Mouse (Mus musculus) lung, postnatal 0 days (tissue): ENCODE data around the gene Prss56. TPM values are rescaled to one million over a fixed set of nuclear protein-coding genes. Genes with fewer than 3 reads are reported as not detected.

Experiments used
- ATAC-seq: fragments of 200-750 bp; cut with Nextera tagmentation; 2 replicates; pipeline ENCODE4 v1.8.0; 2017; ENCODE audit warnings: moderate library complexity
- DNase-seq: peaks from one replicate; pipeline ENCODE4 v3.0.0-alpha.2; 2016; ENCODE audit warnings: low spot score
- H3K27ac ChIP-seq: fragments of 300-500 bp; sonication (generic); 2 replicates; pipeline ENCODE4 v1.5.1; 2014; ENCODE audit warnings: antibody characterized with exemption, mild to moderate bottlenecking, low read length, mixed read lengths
- H3K27me3 ChIP-seq: fragments of 300-500 bp; sonication (generic); replicated peaks from 2 replicates; pipeline ENCODE4 v1.6.1; 2014; ENCODE audit warnings: low read length, mixed read lengths; ENCODE audit not compliant: insufficient read depth
- H3K36me3 ChIP-seq: fragments of 300-500 bp; sonication (generic); 2 replicates; pipeline ENCODE4 v1.6.1; 2014; ENCODE audit warnings: low read length, mixed read lengths; ENCODE audit not compliant: insufficient read depth
- H3K4me1 ChIP-seq: fragments of 300-500 bp; sonication (generic); 2 replicates; pipeline ENCODE4 v1.6.1; 2014; ENCODE audit warnings: antibody characterized with exemption, low read depth, low read length, mixed read lengths; ENCODE audit not compliant: insufficient read depth
- H3K4me2 ChIP-seq: fragments of 300-500 bp; sonication (generic); replicated peaks from 2 replicates; pipeline ENCODE4 v1.6.1; 2014; ENCODE audit warnings: low read depth, mild to moderate bottlenecking, low read length, moderate library complexity, mixed read lengths
- H3K4me3 ChIP-seq: fragments of 300-500 bp; sonication (generic); 2 replicates; pipeline ENCODE4 v1.5.1; 2014; ENCODE audit warnings: low read depth, low read length
- H3K9ac ChIP-seq: fragments of 300-500 bp; sonication (generic); replicated peaks from 2 replicates; pipeline ENCODE4 v1.6.1; 2014; ENCODE audit warnings: low read depth, mild to moderate bottlenecking
- H3K9me3 ChIP-seq: fragments of 300-500 bp; sonication (generic); 2 replicates; pipeline ENCODE4 v1.6.1; 2016; ENCODE audit warnings: low read length, mixed read lengths
- CTCF ChIP-seq: IDR thresholded peaks from 2 replicates; pipeline ENCODE4 v1.5.1; 2016; ENCODE audit warnings: antibody characterized with exemption, mild to moderate bottlenecking
- EP300 ChIP-seq: IDR thresholded peaks from 2 replicates; pipeline ENCODE4 v1.6.1; 2016; ENCODE audit warnings: antibody characterized with exemption, mild to moderate bottlenecking, control low read depth
- WGBS: fragments of 180-500 bp; shearing (Covaris S2); extraction: QIAGEN DNeasy Blood & Tissue Kit; methylation state at CpG from one replicate; pipeline ENCODE4 v1.1.7; 2014; 5-methylcytosine and 5-hydroxymethylcytosine counted together
- polyA plus RNA-seq: library from polyadenylated mRNA; unstranded; fragments of >200 nt; fragmentation: Nextera tagmentation; extraction: Ambion mirVana; gene quantifications from 2 replicates; pipeline ENCODE4 v1.2.1, GENCODE M21; 2015

Gene Prss56
- polyA plus RNA-seq, 1 experiment from 2014 or later, result not detected

GRCm38 (mm10) chr1:87153776-87154500 lies 29.2 kb upstream of the Prss56 start:
- under 1% methylated on average over 52 of the region's 72 CpGs for WGBS

GRCm38 (mm10) chr1:87154501-87155120 lies 28.5 kb upstream of the Prss56 start:
- H3K9ac ChIP-seq, result no peak overlapping the region
- 3% methylated on average over 58 of the region's 58 CpGs for WGBS
- no peak for ATAC-seq

More at GRCm38 (mm10) chr1:87153776-87154500, 29.2 kb upstream of the Prss56 start:
- H3K9ac ChIP-seq, result no peak overlapping the region
- TF ChIP-seq EP300 (no peak), CTCF (no peak)
- ATAC-seq (no peak), DNase-seq (no peak)
- H3K4me3 ChIP-seq, result peak overlapping the region; percentile 28; the same call in 1 of the 2 replicates
- no peak overlapping the region for H3K27ac ChIP-seq
- H3K27me3 ChIP-seq, result peaks cover 71% of the 10 kb centered on the region
- no peaks in the 10 kb centered on the region for H3K4me1 ChIP-seq
- no peaks in the 10 kb centered on the region for H3K36me3 ChIP-seq
- peak overlapping the region; percentile 45 for H3K4me2 ChIP-seq
- H3K9me3 ChIP-seq, result no peaks in the 10 kb centered on the region

GRCm38 (mm10) chr1:87155531-87156198 lies 27.4 kb upstream of the Prss56 start:
- Histone ChIP-seq H3K9ac (no peak overlapping the region), H3K36me3 (no peaks in the 10 kb centered on the region), H3K4me2 (peak overlapping the region; percentile 42), H3K4me1 (no peaks in the 10 kb centered on the region), H3K9me3 (no peaks in the 10 kb centered on the region), H3K27me3 (peaks cover 71% of the 10 kb centered on the region), H3K4me3 (peak overlapping the region; percentile 8; the same call in 1 of the 2 replicates), H3K27ac (no peak overlapping the region)
- no peak for TF ChIP-seq EP300
- no peak for DNase-seq
- no peak for ATAC-seq
- under 1% methylated on average over 32 of the region's 56 CpGs for WGBS

More at GRCm38 (mm10) chr1:87154501-87155120, 28.5 kb upstream of the Prss56 start:
- no peaks in the 10 kb centered on the region for H3K4me1 ChIP-seq
- no peaks in the 10 kb centered on the region for H3K9me3 ChIP-seq
- H3K4me3 ChIP-seq, result peak overlapping the region; percentile 28; the same call in 1 of the 2 replicates
- no peak for DNase-seq
- no peak for TF ChIP-seq EP300
- no peak for TF ChIP-seq CTCF
- H3K4me2 ChIP-seq, result peak overlapping the region; percentile 45
- H3K27ac ChIP-seq, result no peak overlapping the region
- no peaks in the 10 kb centered on the region for H3K36me3 ChIP-seq
- H3K27me3 ChIP-seq, result peaks cover 71% of the 10 kb centered on the region

- no peak for DNase-seq
- TF ChIP-seq EP300 (no peak), CTCF (no peak)
- Histone ChIP-seq H3K9ac (no peak within 1 kb of the TSS), H3K4me2 (peak within 1 kb of the TSS; percentile 42), H3K4me3 (peak within 1 kb of the TSS; percentile 8; the same call in 1 of the 2 replicates), H3K9me3 (no peaks in the 10 kb centered on the region), H3K27me3 (peaks cover 70% of the 10 kb centered on the region), H3K36me3 (no peaks in the 10 kb centered on the region), H3K4me1 (no peaks in the 10 kb centered on the region), H3K27ac (no peak within 1 kb of the TSS)
- no peak for ATAC-seq
- 0% methylated on average over 11 of the region's 12 CpGs for WGBS
Observed at GRCm38 (mm10) chr1:87156199-87156587, 26.9 kb upstream of the Prss56 start, which contains the start of gene Ecel1. TSS of gene Ecel1 (minus strand) at chr1:87156521.

GRCm38 (mm10) chr1:87159396-87159795 lies 23.7 kb upstream of the Prss56 start:
- no peak for ATAC-seq
- Histone ChIP-seq H3K4me3 (no peak overlapping the region), H3K36me3 (no peaks in the 10 kb centered on the region), H3K9ac (no peak overlapping the region), H3K4me1 (no peaks in the 10 kb centered on the region), H3K9me3 (no peaks in the 10 kb centered on the region), H3K27me3 (peaks cover 41% of the 10 kb centered on the region), H3K4me2 (no peak overlapping the region), H3K27ac (no peak overlapping the region)
- no peak for DNase-seq
- WGBS, result 69% methylated on average over 3 of the region's 3 CpGs
- TF ChIP-seq CTCF (no peak), EP300 (no peak)

- DNase-seq (no peak), ATAC-seq (no peak)
- no peak for TF ChIP-seq CTCF
- no peak for TF ChIP-seq EP300
- Histone ChIP-seq H3K9ac (no peak overlapping the region), H3K4me3 (no peak overlapping the region), H3K27me3 (no peaks in the 10 kb centered on the region), H3K27ac (no peak overlapping the region), H3K9me3 (no peaks in the 10 kb centered on the region), H3K36me3 (no peaks in the 10 kb centered on the region), H3K4me2 (no peak overlapping the region), H3K4me1 (no peaks in the 10 kb centered on the region)
- 28% methylated on average over 10 of the region's 11 CpGs for WGBS
Observed at GRCm38 (mm10) chr1:87164164-87164795, 18.8 kb upstream of the Prss56 start.
